Mouse (Mus musculus): ENCODE measurements around the gene Zfp385b.

DNA sequence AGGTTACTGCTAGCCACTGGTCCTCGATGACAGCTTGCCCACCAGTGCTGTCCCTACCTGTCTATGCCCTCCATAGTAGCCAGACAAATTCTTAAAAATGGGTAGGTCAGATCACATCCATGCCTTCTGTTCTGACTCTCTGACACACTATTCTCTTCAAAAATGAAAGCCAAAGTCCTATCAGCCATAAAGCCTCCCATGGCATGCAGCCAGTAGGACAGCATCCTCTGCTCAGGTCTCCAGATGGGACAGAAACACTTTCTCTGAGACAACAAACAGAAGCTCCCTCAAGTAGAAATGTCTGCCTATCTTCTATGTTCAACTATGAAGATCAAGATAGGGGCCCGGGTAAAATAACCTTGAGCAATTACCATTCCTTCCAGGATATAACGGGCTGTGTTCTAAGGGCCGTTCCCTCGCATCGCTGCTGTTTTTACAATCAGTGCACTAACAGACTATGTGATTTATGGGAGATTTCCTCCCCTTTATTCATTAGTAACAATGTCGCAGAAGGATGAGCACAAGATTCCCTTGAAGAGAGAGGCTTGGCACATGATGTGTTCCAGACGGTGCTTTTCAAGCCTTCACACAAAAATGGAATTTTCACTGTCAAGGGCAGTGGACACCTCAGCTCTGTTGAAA, 49.3 kb downstream of the Zfp385b start:
- no peak for TF ChIP-seq CTCF (IDR thresholded peaks at IDR 0.05; ENCODE audit: borderline replicate concordance, insufficient read depth, low read depth, low read length)
- no peak for TF ChIP-seq POLR2A (IDR thresholded peaks at IDR 0.05; ENCODE audit: borderline replicate concordance, insufficient read depth, low read length)

Measured in cerebellum, adult 2 months (tissue).